Mouse (Mus musculus) spleen, embryonic (tissue): ENCODE results near the gene Ssna1.

Experiments used
- CTCF ChIA-PET: fragments of 350-600 bp; sonication (Branson Sonifier 250); formaldehyde crosslinking; loops from one replicate; lab custom pipeline; 2022; lab: Charles Lee

The Ssna1 gene

DNA sequence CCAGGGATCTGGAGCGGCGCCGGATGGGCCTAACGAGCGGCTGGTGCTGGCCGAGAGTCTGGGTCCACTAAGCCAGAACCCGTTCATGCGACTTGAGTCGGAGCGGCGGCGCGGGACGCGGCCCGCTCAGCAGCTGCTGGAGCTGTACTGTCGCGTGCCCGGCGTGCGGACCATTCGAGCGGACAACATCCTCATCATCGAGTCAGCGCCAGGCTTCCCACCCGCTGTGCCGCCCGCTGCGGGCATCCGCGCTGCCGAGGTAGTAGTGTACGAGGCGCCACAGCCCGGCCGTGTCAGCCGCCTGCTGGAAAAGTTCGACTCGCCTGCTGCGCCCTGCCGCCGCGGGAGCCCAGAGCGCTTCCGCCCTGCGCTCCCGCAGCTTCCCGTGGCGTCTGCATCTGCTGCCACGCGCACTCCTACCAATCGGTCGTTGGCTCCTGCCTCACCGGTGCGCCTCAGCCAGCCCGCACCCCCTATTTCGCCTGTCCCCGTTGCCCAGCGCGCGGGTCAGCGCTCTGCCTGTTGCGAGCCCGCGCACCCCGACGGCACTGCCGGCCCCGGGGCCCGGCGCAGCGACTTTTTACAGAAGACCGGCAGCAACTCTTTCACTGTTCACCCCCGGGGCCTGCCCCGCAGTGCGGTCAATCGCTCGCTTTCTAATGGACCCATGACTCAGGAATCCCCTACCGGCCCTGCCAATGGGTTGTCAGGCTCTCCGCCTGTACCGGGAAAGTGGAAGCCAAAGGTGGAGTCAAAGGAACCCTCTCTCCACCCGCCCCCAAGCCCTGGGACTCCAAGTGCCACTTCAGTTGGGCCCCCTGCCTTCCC is 9.2 kb downstream of the Ssna1 start:
- CTCF ChIA-PET = interaction anchor here (0.8 kb wide), 1 partner anchor 9 kb away, joined by 5 read pairs; the partner anchor contains the start of genes Anapc2 and Ssna1

DNA sequence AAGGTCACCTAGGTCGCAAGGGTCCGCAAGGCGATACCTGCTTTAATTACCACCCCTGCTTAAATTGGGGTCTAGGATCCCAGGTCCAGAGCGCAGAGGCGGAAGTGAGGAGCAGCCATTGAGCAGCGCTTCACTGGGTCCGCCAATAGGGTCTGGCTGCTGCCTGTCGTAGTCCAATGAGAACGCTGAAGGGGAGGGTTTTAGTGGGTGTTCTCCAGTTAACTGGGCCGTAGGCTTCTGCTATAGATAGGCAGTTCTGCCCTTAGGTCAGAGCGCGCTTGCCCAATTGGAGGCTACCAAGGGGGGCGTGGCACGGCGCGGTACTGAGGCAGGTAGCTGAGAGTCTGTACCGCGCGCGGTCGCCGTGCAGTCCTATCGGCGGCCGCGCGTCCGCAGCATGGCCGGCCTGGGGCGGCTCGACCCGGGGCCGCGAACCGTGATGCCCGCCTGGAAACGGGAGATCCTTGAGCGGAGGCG is 9.9 kb downstream of the Ssna1 start, which contains the start of gene Tprn:
Gene Tprn, plus strand, starts transcription at position 328 of the 477 bp plus-strand sequence.
- CTCF ChIA-PET = interaction anchor here (0.6 to 0.8 kb wide), 2 partner anchors 9 to 68 kb away, joined by 5 to 7 read pairs; partner anchors contain the start of genes Anapc2 and Ssna1

DNA sequence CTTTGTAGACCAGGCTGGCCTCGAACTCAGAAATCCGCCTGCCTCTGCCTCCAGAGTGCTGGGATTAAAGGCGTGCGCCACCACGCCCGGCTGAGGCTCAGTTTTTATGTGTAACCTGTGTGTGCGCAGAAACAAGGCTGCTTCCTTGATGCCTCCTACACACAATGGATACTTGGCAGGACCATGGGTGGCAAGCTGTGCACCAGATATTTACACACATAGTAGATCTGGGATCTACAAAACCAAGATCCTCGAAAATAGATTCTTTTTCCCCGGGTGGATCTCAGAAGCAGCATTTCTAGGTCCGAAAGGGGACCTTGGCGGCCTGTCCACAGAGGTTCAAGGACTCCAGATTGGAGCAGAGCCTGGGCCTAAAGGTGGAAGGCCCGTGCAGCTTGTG is 10.4 kb downstream of the Ssna1 start:
- CTCF ChIA-PET = interaction anchor here (0.6 kb wide), 1 partner anchor 67 kb away, joined by 7 read pairs; no protein-coding TSS in a partner anchor

DNA sequence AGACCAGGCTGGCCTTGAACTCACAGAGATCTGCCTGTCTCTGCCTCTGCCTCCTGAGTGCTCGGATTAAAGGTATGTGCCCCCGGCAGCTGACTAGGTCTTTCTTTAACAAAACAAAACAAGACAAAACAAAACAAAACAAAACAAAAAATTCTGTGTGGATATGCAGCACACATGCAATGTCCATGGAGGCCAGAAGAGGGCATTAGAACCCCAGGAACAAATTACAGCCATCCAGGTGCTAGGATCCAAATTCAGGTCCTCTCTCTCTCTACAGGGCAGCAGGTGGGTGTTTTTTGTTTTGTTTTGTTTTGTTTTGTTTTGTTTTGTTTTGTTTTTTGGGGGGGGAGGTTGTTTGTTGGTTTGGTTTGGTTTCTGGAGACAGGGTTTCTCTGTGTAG is 13.4 kb downstream of the Ssna1 start:
- CTCF ChIA-PET = no interaction called here

DNA sequence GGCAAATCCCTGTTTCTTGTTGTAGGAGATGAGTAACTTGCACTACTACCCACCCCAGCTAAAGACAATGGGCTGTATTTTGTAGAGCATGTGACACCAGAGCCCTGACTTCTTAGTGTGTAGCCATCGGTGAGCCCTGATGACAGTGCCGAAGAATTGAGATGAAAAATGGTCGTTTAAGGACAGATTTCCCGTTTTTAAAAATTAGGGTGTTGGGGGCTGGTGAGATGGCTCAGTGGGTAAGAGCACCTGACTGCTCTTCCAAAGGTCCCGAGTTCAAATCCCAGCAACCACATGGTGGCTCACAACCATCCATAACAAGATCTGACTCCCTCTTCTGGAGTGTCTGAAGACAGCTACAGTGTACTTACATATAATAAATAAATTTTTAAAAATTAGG is 15.0 kb downstream of the Ssna1 start:
- CTCF ChIA-PET = interaction anchor here (0.6 to 0.7 kb wide), 2 partner anchors 60 to 154 kb away, joined by 3 to 5 read pairs; no protein-coding TSS in a partner anchor

DNA sequence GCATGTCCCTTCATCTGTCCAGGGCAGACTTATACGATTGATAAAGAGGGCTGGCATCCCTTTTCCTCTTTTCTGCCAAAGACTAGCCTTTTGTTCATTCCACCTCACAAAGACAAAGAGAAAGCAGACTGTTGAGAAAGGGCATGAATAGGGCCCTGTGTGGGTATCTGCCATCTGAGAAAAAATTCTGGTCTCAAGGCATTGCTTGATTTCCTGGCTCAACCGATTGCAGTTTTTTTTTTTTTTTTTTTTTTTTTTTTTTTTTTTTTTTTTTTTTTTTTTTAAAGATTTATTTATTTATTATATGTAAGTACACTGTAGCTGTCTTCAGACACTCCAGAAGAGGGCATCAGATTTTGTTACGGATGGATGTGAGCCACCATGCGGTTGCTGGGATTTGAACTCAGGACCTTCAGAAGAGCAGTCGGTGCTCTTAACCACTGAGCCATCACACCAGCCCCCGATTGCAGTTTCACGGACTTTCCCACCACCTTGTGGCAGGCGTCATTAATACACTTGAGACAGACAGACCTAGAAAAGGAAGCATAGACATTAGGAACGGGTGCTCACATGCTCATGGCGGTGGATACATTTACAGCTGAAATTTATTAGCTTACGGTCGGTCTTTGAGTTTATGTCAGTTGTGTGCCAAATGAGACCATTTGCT is 15.7 kb downstream of the Ssna1 start:
- CTCF ChIA-PET = interaction anchor here (0.6 to 1.5 kb wide), 4 partner anchors 28 to 154 kb away, joined by 3 to 5 read pairs (median 4); no protein-coding TSS in a partner anchor

DNA sequence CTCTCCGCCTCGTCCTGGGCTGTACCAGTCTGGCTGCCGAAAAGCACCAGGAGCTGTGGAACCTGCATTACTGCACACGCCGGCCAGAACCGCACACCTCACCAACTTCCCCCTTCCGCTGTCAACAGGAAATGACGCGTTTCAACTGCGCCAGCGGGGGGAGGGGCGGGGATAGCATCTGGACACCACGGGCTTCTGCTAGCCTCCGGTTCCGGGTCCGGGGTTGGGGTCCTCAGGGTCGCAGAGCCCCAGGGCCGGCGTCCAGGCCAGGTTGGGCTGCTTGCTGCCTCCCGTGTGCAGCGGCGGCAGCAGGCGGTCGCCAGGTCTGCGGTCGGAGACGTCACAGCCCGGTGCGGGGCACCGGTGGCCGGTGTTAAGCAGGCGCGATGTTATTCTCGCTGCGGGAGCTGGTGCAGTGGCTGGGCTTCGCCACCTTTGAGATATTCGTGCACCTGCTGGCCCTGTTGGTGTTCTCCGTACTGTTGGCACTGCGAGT is 16.9 kb downstream of the Ssna1 start, which contains the start of gene Tmem203:
Gene Tmem203, plus strand, starts transcription at position 156 of the 496 bp plus-strand sequence.
- CTCF ChIA-PET = interaction anchor here (0.8 to 1.5 kb wide), 2 partner anchors 10 to 26 kb away, joined by 3 to 4 read pairs; no protein-coding TSS in a partner anchor

DNA sequence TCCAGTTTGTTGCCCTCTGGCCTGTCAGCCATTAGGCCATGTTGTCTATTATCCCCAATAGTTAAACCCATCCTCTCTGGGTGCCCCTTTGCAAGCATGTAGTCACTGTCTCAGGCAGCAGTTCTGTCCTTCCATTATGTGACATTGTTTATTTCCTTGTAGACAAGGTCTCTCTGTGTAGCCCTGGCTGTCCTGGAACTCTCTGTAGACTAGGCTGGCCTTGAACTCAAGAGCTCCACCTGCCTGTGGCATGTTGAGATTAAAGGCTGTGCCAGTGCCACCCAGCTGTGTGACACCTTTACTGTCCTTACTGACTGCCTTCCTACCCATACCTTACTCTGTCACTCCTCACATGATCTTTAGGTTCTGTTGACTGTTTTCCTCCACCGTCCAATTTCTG is 19.9 kb downstream of the Ssna1 start:
- CTCF ChIA-PET = interaction anchor here (1.1 kb wide), 1 partner anchor 31 kb away, joined by 4 read pairs; no protein-coding TSS in a partner anchor

DNA sequence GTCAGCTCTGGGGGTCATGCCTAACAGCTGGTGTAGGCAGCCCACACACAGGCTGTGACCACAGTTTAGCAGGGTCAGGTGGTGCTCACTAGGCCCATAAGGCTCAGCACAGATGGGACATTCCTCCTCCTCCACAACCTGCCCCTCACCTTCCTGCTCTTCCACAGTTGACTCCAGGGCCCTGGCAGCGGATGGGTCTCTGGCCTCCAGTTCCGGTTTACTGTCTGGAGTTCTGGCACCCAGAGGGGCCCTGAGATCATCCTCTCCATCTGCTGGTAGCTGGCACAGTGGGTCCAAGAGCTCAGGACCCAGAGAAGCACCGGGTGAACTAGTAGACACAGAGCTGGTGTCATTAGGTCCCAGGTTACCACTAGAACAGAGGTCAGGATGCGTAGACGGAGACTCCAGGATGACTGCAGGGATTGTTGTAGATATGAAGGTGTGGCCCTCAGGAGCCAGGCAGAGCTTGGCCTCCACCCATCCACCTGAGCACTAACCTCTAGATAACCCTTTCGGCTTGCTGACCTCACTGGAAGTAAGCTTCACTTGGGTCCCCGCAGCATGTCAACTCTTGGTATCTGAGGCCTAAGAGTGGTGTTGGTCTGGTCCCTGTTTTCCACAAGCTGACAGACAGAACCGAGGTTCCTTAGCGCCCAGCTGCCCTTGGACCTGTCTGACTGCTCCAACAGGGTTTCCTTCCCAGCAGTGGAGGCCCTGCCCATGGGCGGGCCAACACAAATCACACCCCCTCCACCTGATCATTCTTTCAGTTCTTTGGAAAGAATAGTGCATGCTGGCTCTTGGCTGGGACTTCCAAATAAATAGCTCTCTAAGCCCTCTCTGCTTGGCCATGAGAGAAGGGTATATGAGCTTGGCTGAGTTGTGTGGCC is 25.8 kb downstream of the Ssna1 start, which contains the start of gene AL732309.1:
Gene AL732309.1, minus strand, starts transcription at position 681 of the 890 bp plus-strand sequence.
- CTCF ChIA-PET = interaction anchor here (0.6 kb wide), 1 partner anchor 19 kb away, joined by 3 read pairs; no protein-coding TSS in a partner anchor

DNA sequence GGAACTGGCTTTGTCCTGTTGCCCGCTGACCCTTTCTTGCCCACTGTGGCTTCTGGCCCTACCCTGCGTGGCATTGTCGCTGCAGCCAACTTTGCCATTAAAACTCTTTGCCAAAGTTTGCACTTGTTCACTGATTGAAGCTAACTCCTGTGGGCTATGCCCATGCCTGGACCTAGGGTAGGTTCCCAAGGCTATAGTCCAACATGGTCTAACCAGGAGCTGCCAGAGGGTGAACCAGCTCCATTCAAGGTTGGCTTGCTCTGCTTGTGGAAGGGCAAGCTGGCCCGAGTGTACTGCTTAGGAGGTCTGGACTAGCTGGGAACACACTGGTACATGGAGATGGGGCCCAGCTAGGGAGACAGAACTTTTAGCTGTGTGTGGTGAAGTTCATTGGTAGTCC is 28.1 kb downstream of the Ssna1 start:
- CTCF ChIA-PET = interaction anchor here (0.7 kb wide), 1 partner anchor 47 kb away, joined by 11 read pairs; no protein-coding TSS in a partner anchor

DNA sequence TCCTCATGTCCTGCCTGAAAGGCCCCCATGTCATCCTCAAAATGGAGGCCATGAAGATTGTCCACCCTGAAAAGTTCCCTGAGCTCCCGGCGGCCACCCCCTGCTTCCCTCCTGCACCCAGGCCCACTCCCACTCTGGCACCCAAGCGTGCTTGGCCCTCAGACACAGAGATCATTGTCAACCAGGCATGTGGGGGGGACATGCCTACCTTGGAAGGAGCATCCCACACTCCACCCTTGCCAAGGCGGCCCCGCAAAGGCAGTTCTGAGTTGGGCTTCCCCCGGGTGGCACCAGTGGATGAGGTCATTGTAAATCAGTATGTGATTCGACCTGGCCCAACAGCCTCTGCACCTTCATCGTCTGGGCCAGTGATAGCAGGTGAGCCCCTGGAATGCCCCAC is 28.9 kb downstream of the Ssna1 start:
- CTCF ChIA-PET = interaction anchor here (0.5 to 0.9 kb wide), 3 partner anchors 11 to 117 kb away, joined by 3 read pairs; no protein-coding TSS in a partner anchor

DNA sequence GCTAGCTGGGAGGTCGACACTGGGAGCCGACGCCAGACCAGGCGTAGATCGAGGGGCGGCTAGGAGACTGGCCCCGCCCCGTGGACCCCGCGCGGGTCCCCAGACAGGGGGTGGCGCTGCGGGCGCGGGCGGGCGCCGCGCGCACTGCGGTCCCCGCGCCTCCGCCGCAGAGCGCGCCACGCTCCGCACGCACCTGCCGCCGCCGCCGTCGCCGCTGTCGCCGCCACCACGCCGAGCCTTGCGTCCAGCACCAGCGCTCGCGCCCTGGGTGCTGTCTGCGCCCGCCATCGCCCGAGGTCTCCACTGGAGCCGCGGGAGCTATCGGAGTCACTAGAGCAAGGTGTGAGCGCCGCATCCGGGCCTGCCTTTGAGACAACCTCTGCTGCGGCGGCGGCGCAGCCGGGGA is 30.1 kb downstream of the Ssna1 start, which contains the start of the genes Rnf208 and Cysrt1:
Gene Rnf208, plus strand, starts transcription at position 155 of the 406 bp plus-strand sequence.
Gene Cysrt1, minus strand, starts transcription at position 352 of the 406 bp plus-strand sequence.
- CTCF ChIA-PET = interaction anchor here (0.6 to 1.4 kb wide), 2 partner anchors 14 to 48 kb away, joined by 3 to 4 read pairs; no protein-coding TSS in a partner anchor

DNA sequence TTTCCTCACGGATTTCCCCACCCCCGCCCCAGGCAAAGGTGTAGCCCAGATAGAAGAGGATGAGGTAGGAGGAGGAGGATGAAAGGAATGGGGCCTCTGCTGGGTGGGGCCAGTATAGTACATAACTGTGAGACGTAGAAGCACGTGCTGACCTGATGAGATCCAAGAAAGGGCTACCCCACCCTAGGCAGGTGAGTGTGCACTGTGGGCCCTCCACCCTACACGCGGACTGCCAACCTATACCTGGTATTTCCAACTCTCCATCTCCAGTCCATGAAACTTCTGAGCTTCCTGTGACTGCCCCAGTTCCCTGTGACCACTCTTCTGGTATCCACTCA is 30.8 kb downstream of the Ssna1 start:
- CTCF ChIA-PET = interaction anchor here (1.4 kb wide), 1 partner anchor 48 kb away, joined by 3 read pairs; no protein-coding TSS in a partner anchor

DNA sequence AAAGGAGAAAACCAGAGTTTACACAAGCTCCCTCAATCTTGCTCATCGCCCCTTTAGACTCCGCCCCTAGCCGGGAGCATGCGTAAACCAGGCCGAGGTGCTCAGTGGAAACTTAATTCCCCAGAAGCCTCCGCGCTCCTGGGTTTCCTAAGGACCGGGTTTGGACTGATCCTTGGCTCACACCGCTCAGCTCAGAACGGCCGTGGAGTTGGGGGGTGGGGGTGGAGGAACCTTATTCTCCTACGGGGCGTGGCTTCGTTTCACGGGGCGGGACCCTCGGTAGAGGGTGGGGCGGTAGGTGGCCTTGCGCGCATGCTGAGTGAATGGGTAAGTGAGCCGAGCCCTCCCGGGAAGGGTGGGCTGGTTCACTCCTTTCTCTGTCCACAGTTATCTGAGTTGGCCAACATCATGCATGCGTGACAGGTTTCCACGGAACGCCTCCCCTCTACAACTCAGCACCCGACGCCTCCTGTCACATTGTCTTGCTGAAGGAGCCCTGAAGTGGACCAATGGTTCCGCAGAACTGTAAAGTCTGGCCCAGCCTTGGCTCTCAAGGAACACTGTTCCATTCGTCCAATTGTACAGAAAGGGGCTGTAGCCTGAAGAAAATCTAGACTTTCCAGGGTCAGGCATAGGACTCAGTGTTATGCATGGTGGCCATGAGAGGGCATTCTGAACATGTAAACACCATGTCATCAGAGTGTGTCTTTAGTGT is 31.4 kb downstream of the Ssna1 start:
- CTCF ChIA-PET = interaction anchor here (0.6 to 1.4 kb wide), 6 partner anchors 8 to 647 kb away, joined by 3 to 4 read pairs (median 3); no protein-coding TSS in a partner anchor

DNA sequence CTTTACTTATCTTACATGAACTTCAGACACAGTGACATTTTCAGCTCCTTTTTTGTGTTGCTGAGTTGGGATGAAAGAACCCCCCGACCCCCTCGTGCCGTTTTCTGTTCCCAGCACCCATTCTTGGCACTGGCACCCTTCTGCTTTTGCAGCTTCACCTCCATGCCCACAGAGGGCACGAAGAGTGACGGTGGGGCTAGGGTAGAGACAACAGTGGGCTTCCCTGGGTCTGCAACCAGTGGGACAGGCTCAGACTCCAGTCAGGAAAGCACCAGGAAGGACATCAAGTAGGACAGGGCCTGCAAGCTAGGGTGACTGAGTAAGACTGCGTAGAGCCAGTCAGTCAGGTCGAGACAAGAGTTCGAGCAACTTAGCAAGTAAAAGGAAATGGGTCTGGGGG is 31.9 kb downstream of the Ssna1 start:
- CTCF ChIA-PET = interaction anchor here (0.6 to 1.0 kb wide), 5 partner anchors 9 to 648 kb away, joined by 3 to 4 read pairs (median 3); no protein-coding TSS in a partner anchor

DNA sequence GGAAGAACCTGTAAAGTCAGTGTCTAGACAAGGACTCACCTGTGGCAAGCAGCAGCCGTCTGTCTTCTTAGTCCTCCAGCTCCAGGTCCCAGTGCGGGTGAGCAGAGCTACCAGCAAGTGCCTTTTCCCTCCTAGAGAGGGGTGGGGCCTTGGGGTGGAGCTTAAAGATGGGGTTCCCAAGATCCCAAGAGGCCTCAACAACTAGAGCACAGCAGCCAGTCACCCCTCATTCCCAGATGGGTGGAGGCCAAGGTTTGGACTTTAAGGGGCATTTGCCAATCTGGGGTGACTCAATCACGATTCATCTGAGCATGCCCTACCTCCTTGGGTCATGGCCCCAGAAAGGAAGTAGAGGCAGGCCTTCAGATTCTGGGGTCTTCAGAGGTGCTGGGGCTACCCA is 32.5 kb downstream of the Ssna1 start:
- CTCF ChIA-PET = no interaction called here

DNA sequence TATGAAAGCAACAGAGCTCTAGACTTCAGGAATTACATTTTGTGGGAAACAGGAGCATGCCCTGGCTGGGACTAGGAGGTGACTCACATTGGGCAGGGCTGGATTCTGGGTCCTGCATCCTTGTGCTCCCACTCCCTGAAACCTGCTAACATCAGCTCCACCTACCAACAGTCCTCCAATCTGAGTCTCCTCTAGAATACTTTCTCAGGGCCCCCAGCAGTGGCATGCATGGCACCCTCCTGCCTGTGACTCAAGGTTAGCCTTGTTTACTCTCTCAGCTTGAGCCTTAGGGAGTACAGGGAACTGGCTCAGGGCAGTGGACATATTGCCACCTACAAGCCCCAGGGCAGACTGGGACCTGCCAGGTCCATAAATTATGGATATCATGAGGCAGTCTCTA is 34.1 kb downstream of the Ssna1 start:
- CTCF ChIA-PET = no interaction called here

DNA sequence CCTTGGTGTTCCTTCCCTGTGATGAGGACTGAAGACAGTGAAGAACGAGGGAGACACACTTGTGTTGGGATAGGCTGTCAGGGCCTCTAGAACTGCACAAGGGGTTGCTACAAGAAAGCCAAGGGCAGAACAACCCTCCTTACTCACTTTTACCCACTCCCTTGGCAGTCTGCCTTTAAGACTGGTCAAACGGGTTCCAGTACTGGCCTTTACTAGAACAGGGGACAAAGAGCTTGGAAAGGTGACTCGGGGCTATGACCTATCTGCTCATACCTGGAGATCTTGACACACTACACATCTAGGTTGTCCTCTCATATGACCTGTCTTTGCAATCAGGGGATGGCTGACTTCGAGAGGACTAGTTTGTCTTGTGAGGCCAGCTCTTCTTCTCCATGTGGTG is 34.7 kb downstream of the Ssna1 start:
- CTCF ChIA-PET = interaction anchor here (0.6 kb wide), 1 partner anchor 422 kb away, joined by 3 read pairs; no protein-coding TSS in a partner anchor

DNA sequence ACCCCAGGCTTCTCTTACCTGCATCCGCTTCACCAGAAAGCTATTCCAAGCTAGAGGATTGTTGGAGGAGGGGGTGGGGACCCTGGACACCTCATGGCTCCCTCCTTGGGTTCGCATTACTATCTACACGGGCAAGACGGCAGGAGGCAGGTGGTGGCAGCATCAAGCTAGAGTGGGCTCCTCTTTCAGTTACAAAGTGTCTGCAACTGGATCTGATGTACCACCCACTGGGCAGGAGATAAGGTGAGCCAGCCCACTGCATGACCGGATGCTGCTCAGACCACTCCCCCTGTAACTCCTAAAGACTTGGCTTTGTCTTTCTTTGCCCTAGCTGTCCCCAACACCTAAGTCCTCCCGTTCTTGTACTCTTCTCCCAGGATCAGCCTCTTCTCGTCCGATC is 35.6 kb downstream of the Ssna1 start, which contains the start of gene Rnf224:
Gene Rnf224, minus strand, starts transcription at position 174 of the 400 bp plus-strand sequence.
- CTCF ChIA-PET = interaction anchor here (0.6 kb wide), 1 partner anchor 423 kb away, joined by 3 read pairs; no protein-coding TSS in a partner anchor
